Mouse (Mus musculus) thymus, adult 2 months (tissue): ENCODE data around the gene Eif5a2. TPM values are rescaled to one million over a fixed set of nuclear protein-coding genes. Genes with fewer than 3 reads are reported as not detected.

Experiments
- DNase-seq: peaks from one replicate; pipeline ENCODE4 v3.0.0; 2021
- H3K27ac ChIP-seq: fragments of 200-500 bp; 2 replicates; pipeline ENCODE4 v1.5.1; 2012; ENCODE audit warnings: low read length, control low read depth; ENCODE audit not compliant: control insufficient read depth, insufficient read depth
- H3K27me3 ChIP-seq: fragments of 200-500 bp; 2 replicates; pipeline ENCODE4 v1.6.1; 2012; ENCODE audit warnings: mild to moderate bottlenecking, low read length, moderate library complexity, mixed read lengths; ENCODE audit not compliant: control insufficient read depth, insufficient read depth
- H3K36me3 ChIP-seq: fragments of 200-500 bp; 2 replicates; pipeline ENCODE4 v1.6.1; 2012; ENCODE audit warnings: mild to moderate bottlenecking, low read length, moderate library complexity; ENCODE audit not compliant: control insufficient read depth, insufficient read depth
- H3K4me1 ChIP-seq: fragments of 200-500 bp; replicated peaks from 2 replicates; pipeline ENCODE4 v1.6.1; 2012; ENCODE audit warnings: low read length; ENCODE audit not compliant: control insufficient read depth, insufficient read depth
- H3K4me3 ChIP-seq: fragments of 200-500 bp; 2 replicates; pipeline ENCODE4 v1.5.1; 2012; ENCODE audit warnings: mild to moderate bottlenecking, low read length, control low read depth, moderate library complexity; ENCODE audit not compliant: control insufficient read depth, insufficient read depth
- CTCF ChIP-seq: fragments of 200-500 bp; IDR thresholded peaks from 2 replicates; pipeline ENCODE4 v1.5.1; 2012; ENCODE audit warnings: mild to moderate bottlenecking, control low read depth, low read length, moderate library complexity, borderline replicate concordance; ENCODE audit not compliant: control insufficient read depth, poor library complexity, insufficient read depth; ENCODE audit errors: extremely low read depth
- POLR2A ChIP-seq: fragments of 200-500 bp; IDR thresholded peaks from 2 replicates; pipeline ENCODE4 v1.6.1; 2012; ENCODE audit warnings: mild to moderate bottlenecking, low read length, control low read depth, moderate library complexity; ENCODE audit not compliant: control insufficient read depth, poor library complexity, insufficient read depth; ENCODE audit errors: extremely low read depth
- WGBS: fragments of 180-500 bp; shearing (Covaris S2); methylation state at CpG from one replicate; pipeline ENCODE4 v1.1.7; 2018; 5-methylcytosine and 5-hydroxymethylcytosine counted together
- polyA plus RNA-seq: library from polyadenylated mRNA; depleted of rRNA; stranded (reverse); fragments of >200 nt; gene quantifications from 2 replicates; pipeline ENCODE4 v1.2.3, GENCODE M21; 2012; rRNA removed

Gene Eif5a2
- 1.7 and 1.9 TPM in 2 replicates for polyA plus RNA-seq

DNA sequence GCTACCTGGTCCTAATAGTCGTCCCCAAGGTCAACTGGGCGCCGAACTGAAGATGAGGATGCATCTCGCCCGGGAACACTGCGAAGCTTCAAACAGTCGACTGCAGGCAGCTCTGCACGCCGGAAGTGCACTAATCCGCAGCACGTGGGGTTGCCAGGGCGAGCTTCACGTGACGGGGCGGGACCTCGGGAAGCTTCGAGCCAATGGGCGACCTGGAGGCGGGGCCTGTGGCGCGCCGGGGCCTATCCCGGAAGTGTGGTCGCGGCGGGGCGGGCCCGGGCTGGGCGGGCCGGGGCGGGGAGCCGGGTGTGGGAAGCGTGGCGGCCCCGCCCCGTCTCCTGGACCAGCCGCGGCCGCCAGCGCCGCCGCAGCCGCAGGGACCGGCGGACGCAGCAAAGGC lies at the start of gene Eif5a2:
Eif5a2 (plus strand) TSS at position 283 of the 400 bp plus-strand sequence.
- Histone ChIP-seq H3K27me3 (no peaks in the 10 kb centered on the region), H3K4me1 (peaks cover 13% of the 10 kb centered on the region), H3K4me3 (peak within 1 kb of the TSS; percentile 60), H3K27ac (no peak within 1 kb of the TSS), H3K36me3 (no peaks in the 10 kb centered on the region)
- WGBS, result 3% methylated on average over 45 of the region's 46 CpGs
- 0 out of 2 replicates have a peak, but pooled peaks have one; percentile 28 for TF ChIP-seq CTCF
- TF ChIP-seq POLR2A, result no peak
- peak; percentile 96 for DNase-seq

DNA sequence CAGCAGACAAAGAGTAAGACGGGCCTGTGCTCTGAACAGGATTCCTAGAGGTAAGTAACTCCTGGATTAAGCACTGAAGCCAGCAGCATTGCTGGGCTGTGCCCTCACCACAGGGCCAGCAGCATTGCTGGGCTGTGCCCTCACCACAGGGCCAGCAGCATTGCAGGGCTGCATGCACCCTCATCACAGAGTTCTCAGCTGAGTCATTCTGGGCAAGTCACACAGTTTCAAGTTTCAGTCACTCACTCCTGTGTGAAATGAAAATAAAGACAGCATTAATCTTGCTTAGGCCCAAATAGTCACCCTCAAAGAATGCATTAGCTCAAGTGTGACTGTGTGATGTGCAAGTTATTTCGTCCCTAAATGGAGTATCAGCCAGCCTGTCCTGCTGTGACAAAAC lies 46.4 kb upstream of the Eif5a2 start:
- Histone ChIP-seq H3K27ac (no peak overlapping the region), H3K27me3 (no peaks in the 10 kb centered on the region), H3K4me1 (no peaks in the 10 kb centered on the region), H3K36me3 (no peaks in the 10 kb centered on the region), H3K4me3 (no peak overlapping the region)
- no peak for DNase-seq
- TF ChIP-seq POLR2A (no peak), CTCF (no peak)
- WGBS, result 91% methylated on average over 2 of the region's 2 CpGs

- Histone ChIP-seq H3K27me3 (no peaks in the 10 kb centered on the region), H3K4me3 (no peak overlapping the region), H3K4me1 (no peaks in the 10 kb centered on the region), H3K27ac (no peak overlapping the region), H3K36me3 (no peaks in the 10 kb centered on the region)
- TF ChIP-seq CTCF, result no peak
- TF ChIP-seq POLR2A, result no peak
- 85% methylated on average over 2 of the region's 2 CpGs for WGBS
- no peak for DNase-seq
Measured at GRCm38 (mm10) chr3:28736981-28737380, 44.1 kb upstream of the Eif5a2 start.

DNA sequence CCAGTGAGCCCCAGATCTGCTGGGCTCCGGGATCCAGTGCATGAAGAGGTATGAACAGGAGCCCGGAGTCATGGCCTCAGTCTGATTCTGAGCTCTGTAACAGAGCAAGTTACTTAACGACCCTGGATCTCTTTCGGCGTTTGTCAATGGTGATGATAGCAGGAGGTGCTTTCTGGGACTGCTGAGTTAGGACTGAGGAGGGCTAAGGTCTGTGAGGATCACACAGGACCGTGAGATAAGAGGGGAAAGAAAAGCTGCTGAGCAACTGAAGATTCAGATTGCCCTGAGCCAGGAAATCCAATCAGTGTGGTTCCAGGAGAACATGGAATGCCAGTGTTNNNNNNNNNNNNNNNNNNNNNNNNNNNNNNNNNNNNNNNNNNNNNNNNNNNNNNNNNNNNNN lies 40.7 kb upstream of the Eif5a2 start:
- Histone ChIP-seq H3K4me1 (no peaks in the 10 kb centered on the region), H3K36me3 (no peaks in the 10 kb centered on the region), H3K27ac (no peak overlapping the region), H3K27me3 (no peaks in the 10 kb centered on the region), H3K4me3 (no peak overlapping the region)
- TF ChIP-seq POLR2A (no peak), CTCF (no peak)
- no peak for DNase-seq
- WGBS, result 85% methylated on average over 6 of the region's 6 CpGs

DNA sequence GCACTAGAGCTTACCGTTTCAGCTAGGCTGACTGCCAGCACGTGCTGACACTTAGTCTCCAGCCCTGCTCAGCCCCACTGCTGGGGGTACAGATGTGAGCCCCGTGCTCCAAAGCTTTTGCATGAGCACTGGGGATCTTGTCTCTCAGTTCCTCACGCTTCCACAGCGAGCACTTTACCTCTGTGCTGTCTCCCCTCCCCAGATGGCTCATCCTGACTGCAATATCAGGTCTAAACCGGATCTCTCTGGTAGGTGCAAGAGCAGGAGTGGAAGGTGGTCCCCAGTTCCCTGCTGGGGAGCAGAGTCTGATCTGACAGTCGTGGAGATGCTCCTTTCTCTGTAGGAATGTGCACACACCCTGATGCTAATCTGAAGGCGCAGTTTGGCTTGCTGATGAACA lies 37.8 kb upstream of the Eif5a2 start:
- Histone ChIP-seq H3K27me3 (no peaks in the 10 kb centered on the region), H3K4me3 (no peak overlapping the region), H3K36me3 (no peaks in the 10 kb centered on the region), H3K4me1 (no peaks in the 10 kb centered on the region), H3K27ac (no peak overlapping the region)
- DNase-seq, result no peak
- 60% methylated on average over 8 of the region's 8 CpGs for WGBS
- TF ChIP-seq CTCF, result no peak
- TF ChIP-seq POLR2A, result no peak

GRCm38 (mm10) chr3:28745835-28746483 lies 35.1 kb upstream of the Eif5a2 start:
- TF ChIP-seq CTCF, result peak; percentile 27; the same call in 1 of the 2 replicates
- no peak for TF ChIP-seq POLR2A
- DNase-seq, result peak; percentile 71
- no peak overlapping the region for H3K27ac ChIP-seq
- H3K4me1 ChIP-seq, result no peaks in the 10 kb centered on the region
- H3K27me3 ChIP-seq, result no peaks in the 10 kb centered on the region
- H3K36me3 ChIP-seq, result no peaks in the 10 kb centered on the region
- WGBS, result 40% methylated on average over 7 of the region's 7 CpGs
- H3K4me3 ChIP-seq, result no peak overlapping the region

- Histone ChIP-seq H3K36me3 (no peaks in the 10 kb centered on the region), H3K4me3 (no peak overlapping the region), H3K27me3 (no peaks in the 10 kb centered on the region), H3K4me1 (no peaks in the 10 kb centered on the region), H3K27ac (no peak overlapping the region)
- TF ChIP-seq CTCF, result no peak
- no peak for TF ChIP-seq POLR2A
- no peak for DNase-seq
- WGBS, result 97% methylated on average over 3 of the region's 3 CpGs
Measured at GRCm38 (mm10) chr3:28748151-28748550, 32.9 kb upstream of the Eif5a2 start.
